Mouse (Mus musculus): Measurements from ENCODE around the gene Nsun2. TPM values are rescaled to one million over a fixed set of nuclear protein-coding genes. Genes with fewer than 3 reads are reported as not detected.

The Nsun2 gene
- polyA plus RNA-seq, 1 experiment from 2014 or later: 87.3 TPM

- ATAC-seq (replicated peaks): no peak
- Histone ChIP-seq H3K27ac (replicated peaks) (no peak overlapping the region), H3K4me3 (no peak overlapping the region), H3K36me3 (peaks cover 73% of the 10 kb centered on the region), H3K4me2 (replicated peaks) (no peak overlapping the region), H3K9me3 (no peaks in the 10 kb centered on the region), H3K27me3 (no peaks in the 10 kb centered on the region), H3K9ac (replicated peaks) (no peak overlapping the region), H3K4me1 (no peaks in the 10 kb centered on the region)
- WGBS: 93% methylated on average over 12 of the region's 12 CpGs
These were observed 27.0 kb upstream of the Nsun2 start for GRCm38 (mm10) chr13:69506341-69507086.

GRCm38 (mm10) chr13:69507666-69508065 is 25.9 kb upstream of the Nsun2 start:
- Histone ChIP-seq H3K36me3 (peaks cover 70% of the 10 kb centered on the region), H3K4me3 (no peak overlapping the region), H3K27ac (replicated peaks) (no peak overlapping the region), H3K9me3 (no peaks in the 10 kb centered on the region), H3K4me1 (no peaks in the 10 kb centered on the region), H3K27me3 (no peaks in the 10 kb centered on the region), H3K4me2 (replicated peaks) (no peak overlapping the region), H3K9ac (replicated peaks) (no peak overlapping the region)
- WGBS: 97% methylated on average over 3 of the region's 3 CpGs
- ATAC-seq (replicated peaks): no peak

GRCm38 (mm10) chr13:69509391-69510244 is 23.9 kb upstream of the Nsun2 start:
- Histone ChIP-seq H3K9me3 (no peaks in the 10 kb centered on the region), H3K36me3 (peaks cover 58% of the 10 kb centered on the region)
- 62% methylated on average over 9 of the region's 9 CpGs for WGBS

GRCm38 (mm10) chr13:69515091-69515490 is 18.5 kb upstream of the Nsun2 start:
- Histone ChIP-seq H3K27me3 (no peaks in the 10 kb centered on the region), H3K27ac (replicated peaks) (no peak overlapping the region), H3K36me3 (peaks cover 19% of the 10 kb centered on the region), H3K4me3 (no peak overlapping the region), H3K4me1 (peaks cover 12% of the 10 kb centered on the region; the same call in 1 of the 2 replicates), H3K4me2 (replicated peaks) (no peak overlapping the region), H3K9ac (replicated peaks) (no peak overlapping the region), H3K9me3 (no peaks in the 10 kb centered on the region)
- ATAC-seq (replicated peaks): no peak
- 81% methylated on average over 3 of the region's 3 CpGs for WGBS

More at GRCm38 (mm10) chr13:69509391-69510244, 23.9 kb upstream of the Nsun2 start:
- H3K27me3 ChIP-seq: no peaks in the 10 kb centered on the region
- H3K9ac ChIP-seq (replicated peaks): no peak overlapping the region
- ATAC-seq (replicated peaks): peak; percentile 80
- H3K4me1 ChIP-seq: no peaks in the 10 kb centered on the region
- no peak overlapping the region for H3K27ac ChIP-seq (replicated peaks)
- H3K4me2 ChIP-seq (replicated peaks): no peak overlapping the region
- no peak overlapping the region for H3K4me3 ChIP-seq

GRCm38 (mm10) chr13:69517445-69517844 is 16.1 kb upstream of the Nsun2 start:
- 91% methylated on average over 6 of the region's 6 CpGs for WGBS
- Histone ChIP-seq H3K9me3 (no peaks in the 10 kb centered on the region), H3K27ac (replicated peaks) (no peak overlapping the region), H3K4me2 (replicated peaks) (no peak overlapping the region), H3K36me3 (peaks cover 7% of the 10 kb centered on the region), H3K9ac (replicated peaks) (no peak overlapping the region), H3K4me3 (no peak overlapping the region), H3K27me3 (no peaks in the 10 kb centered on the region), H3K4me1 (peaks cover 17% of the 10 kb centered on the region)
- no peak for ATAC-seq (replicated peaks)

GRCm38 (mm10) chr13:69519137-69519536 is 14.4 kb upstream of the Nsun2 start:
- Histone ChIP-seq H3K27me3 (no peaks in the 10 kb centered on the region), H3K9ac (replicated peaks) (no peak overlapping the region), H3K4me2 (replicated peaks) (no peak overlapping the region), H3K4me1 (peaks cover 29% of the 10 kb centered on the region), H3K9me3 (no peaks in the 10 kb centered on the region), H3K36me3 (no peaks in the 10 kb centered on the region), H3K4me3 (no peak overlapping the region), H3K27ac (replicated peaks) (no peak overlapping the region)
- 73% methylated on average over 6 of the region's 6 CpGs for WGBS
- no peak for ATAC-seq (replicated peaks)

- 100% methylated on average over 1 of the region's 1 CpGs for WGBS
- ATAC-seq (replicated peaks): no peak
- Histone ChIP-seq H3K4me3 (no peak overlapping the region), H3K9ac (replicated peaks) (no peak overlapping the region), H3K4me1 (peaks cover 56% of the 10 kb centered on the region), H3K9me3 (no peaks in the 10 kb centered on the region), H3K27ac (replicated peaks) (no peak overlapping the region), H3K36me3 (no peaks in the 10 kb centered on the region), H3K27me3 (no peaks in the 10 kb centered on the region), H3K4me2 (replicated peaks) (no peak overlapping the region)
These were observed 11.3 kb upstream of the Nsun2 start for GRCm38 (mm10) chr13:69522161-69522791.

- no peak overlapping the region for H3K4me3 ChIP-seq
- H3K27me3 ChIP-seq: no peaks in the 10 kb centered on the region
- no peak overlapping the region for H3K4me2 ChIP-seq (replicated peaks)
- no peak overlapping the region for H3K27ac ChIP-seq (replicated peaks)
- ATAC-seq (replicated peaks): no peak
- H3K36me3 ChIP-seq: no peaks in the 10 kb centered on the region
- H3K9ac ChIP-seq (replicated peaks): no peak overlapping the region
- no peaks in the 10 kb centered on the region for H3K9me3 ChIP-seq
- WGBS: 61% methylated on average over 14 of the region's 14 CpGs
- H3K4me1 ChIP-seq: peaks cover 65% of the 10 kb centered on the region
These were observed 9.9 kb upstream of the Nsun2 start for GRCm38 (mm10) chr13:69523444-69524157.

GRCm38 (mm10) chr13:69524158-69524530 is 9.4 kb upstream of the Nsun2 start:
- H3K27ac ChIP-seq (replicated peaks): no peak overlapping the region
- H3K4me2 ChIP-seq (replicated peaks): no peak overlapping the region
- WGBS: 79% methylated on average over 2 of the region's 2 CpGs
- H3K27me3 ChIP-seq: no peaks in the 10 kb centered on the region
- no peak overlapping the region for H3K4me3 ChIP-seq
- no peaks in the 10 kb centered on the region for H3K9me3 ChIP-seq
- peaks cover 69% of the 10 kb centered on the region for H3K4me1 ChIP-seq
- ATAC-seq (replicated peaks): no peak
- H3K36me3 ChIP-seq: no peaks in the 10 kb centered on the region
- no peak overlapping the region for H3K9ac ChIP-seq (replicated peaks)

GRCm38 (mm10) chr13:69525867-69526266 is 7.7 kb upstream of the Nsun2 start:
- H3K4me1 ChIP-seq: peaks cover 70% of the 10 kb centered on the region

GRCm38 (mm10) chr13:69528531-69528930 is 5.0 kb upstream of the Nsun2 start:
- H3K27me3 ChIP-seq: no peaks in the 10 kb centered on the region
- no peak overlapping the region for H3K4me2 ChIP-seq (replicated peaks)
- H3K4me1 ChIP-seq: peaks cover 85% of the 10 kb centered on the region
- H3K9me3 ChIP-seq: no peaks in the 10 kb centered on the region
- H3K4me3 ChIP-seq: no peak overlapping the region
- WGBS: 85% methylated on average over 7 of the region's 7 CpGs
- no peak for ATAC-seq (replicated peaks)
- H3K36me3 ChIP-seq: no peaks in the 10 kb centered on the region
- H3K9ac ChIP-seq (replicated peaks): no peak overlapping the region
- H3K27ac ChIP-seq (replicated peaks): no peak overlapping the region

More at GRCm38 (mm10) chr13:69525867-69526266, 7.7 kb upstream of the Nsun2 start:
- H3K27ac ChIP-seq (replicated peaks): no peak overlapping the region
- no peak overlapping the region for H3K9ac ChIP-seq (replicated peaks)
- H3K9me3 ChIP-seq: no peaks in the 10 kb centered on the region
- H3K36me3 ChIP-seq: no peaks in the 10 kb centered on the region
- no peak overlapping the region for H3K4me2 ChIP-seq (replicated peaks)
- no peak overlapping the region for H3K4me3 ChIP-seq
- WGBS: 58% methylated on average over 4 of the region's 4 CpGs
- no peak for ATAC-seq (replicated peaks)
- no peaks in the 10 kb centered on the region for H3K27me3 ChIP-seq
